Mouse (Mus musculus) adrenal gland, adult (tissue): ENCODE measurements around the gene Tshb.

Experiments
- DNase-seq, 2 experiments: peaks; one replicate each; pipeline ENCODE4 v3.0.0; 2022 to 2023; ENCODE audit warnings: low spot score in 1 of 2; ENCODE audit not compliant: inconsistent age in 2 of 2

Tshb gene

GRCm38 (mm10) chr3:102738161-102738901, 44.2 kb downstream of the Tshb start:
- no peak for DNase-seq

GRCm38 (mm10) chr3:102737106-102737505, 45.4 kb downstream of the Tshb start:
- no peak for DNase-seq

GRCm38 (mm10) chr3:102736436-102736835, 46.1 kb downstream of the Tshb start:
- DNase-seq: no peak

GRCm38 (mm10) chr3:102735638-102736037, 46.9 kb downstream of the Tshb start:
- no peak for DNase-seq

GRCm38 (mm10) chr3:102735031-102735558, 47.4 kb downstream of the Tshb start:
- peak in 1 of 2 experiments; percentile 28 for DNase-seq

- DNase-seq: peak; percentile 67 to 85
These were observed 48.0 kb downstream of the Tshb start, which contains the start of gene Tspan2 for GRCm38 (mm10) chr3:102734313-102735030. Gene Tspan2, plus strand, starts transcription at chr3:102734529.

GRCm38 (mm10) chr3:102733936-102734312, 48.6 kb downstream of the Tshb start:
- DNase-seq: peak in 1 of 2 experiments; percentile 33

GRCm38 (mm10) chr3:102733050-102733449, 49.5 kb downstream of the Tshb start:
- DNase-seq: no peak

GRCm38 (mm10) chr3:102732619-102733018, 49.9 kb downstream of the Tshb start:
- DNase-seq: no peak

- no peak for DNase-seq
These were observed 51.4 kb downstream of the Tshb start for GRCm38 (mm10) chr3:102731112-102731511.

GRCm38 (mm10) chr3:102729416-102729815, 53.1 kb downstream of the Tshb start:
- no peak for DNase-seq
